Mouse (Mus musculus): Measurements from ENCODE around the gene Dpp9. TPM values are rescaled to one million over a fixed set of nuclear protein-coding genes. Genes with fewer than 3 reads are reported as not detected.

The Dpp9 gene
- total RNA-seq, 2 experiments from 2014 or later = 34.0 to 43.2 TPM

DNA sequence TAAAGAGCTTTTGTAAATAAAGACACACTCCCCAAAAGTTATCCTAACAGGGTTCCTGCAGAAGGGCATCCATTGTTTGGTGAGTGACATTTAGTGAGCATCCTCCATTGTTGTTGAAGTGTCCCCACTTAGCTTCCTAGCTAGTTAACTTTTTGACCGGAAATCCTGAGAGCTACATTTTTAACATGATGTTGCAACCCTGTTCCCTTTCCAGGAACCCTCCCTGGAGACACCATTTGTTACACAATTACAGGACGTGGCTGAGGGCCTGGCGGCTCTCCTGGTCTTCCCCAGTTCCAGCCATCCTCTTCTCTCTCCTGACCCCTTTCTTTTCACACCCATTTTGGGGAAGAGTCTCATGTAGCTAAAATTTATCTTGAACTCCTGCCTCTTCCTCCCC lies 1.1 kb upstream of the Dpp9 start:
- intact Hi-C loops (cut with DNase I) = loop anchor here (2.0 to 5.0 kb wide), 2 partner anchors 35 to 38 kb away; partner anchors contain the start of gene Mydgf
- DNase-seq = peak; percentile 72
- TF ChIP-seq CTCF (IDR thresholded peaks at IDR 0.05) = no peak
- peak overlapping the region; percentile 91 for H3K27ac ChIP-seq
- peak overlapping the region; percentile 79 for H3K4me3 ChIP-seq

DNA sequence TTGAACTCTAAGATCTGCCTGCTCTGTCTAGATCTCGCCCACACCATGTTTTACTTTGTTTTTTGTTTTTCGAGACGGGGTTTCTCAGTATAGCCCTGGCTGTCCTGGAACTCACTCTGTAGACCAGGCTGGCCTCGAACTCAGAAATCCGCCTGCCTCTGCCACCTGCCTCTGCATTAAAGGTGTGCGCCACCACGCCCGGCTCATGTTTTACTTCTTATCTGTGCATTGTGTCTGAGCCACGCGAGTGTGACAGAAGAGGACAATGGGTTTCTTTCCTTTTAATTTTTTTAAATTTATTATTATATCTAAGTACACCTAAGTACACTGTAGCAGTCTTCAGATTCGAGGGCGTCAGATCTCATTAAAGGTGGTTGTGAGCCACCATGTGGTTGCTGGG lies 546 bp upstream of the Dpp9 start:
- intact Hi-C loops (cut with DNase I) = loop anchor here (5.0 kb wide), 1 partner anchor 37 kb away; the partner anchor contains the start of gene Mydgf
- Histone ChIP-seq H3K27ac (peak overlapping the region; percentile 91), H3K4me3 (peak overlapping the region; percentile 79)
- DNase-seq = no peak
- no peak for TF ChIP-seq CTCF (IDR thresholded peaks at IDR 0.05)

DNA sequence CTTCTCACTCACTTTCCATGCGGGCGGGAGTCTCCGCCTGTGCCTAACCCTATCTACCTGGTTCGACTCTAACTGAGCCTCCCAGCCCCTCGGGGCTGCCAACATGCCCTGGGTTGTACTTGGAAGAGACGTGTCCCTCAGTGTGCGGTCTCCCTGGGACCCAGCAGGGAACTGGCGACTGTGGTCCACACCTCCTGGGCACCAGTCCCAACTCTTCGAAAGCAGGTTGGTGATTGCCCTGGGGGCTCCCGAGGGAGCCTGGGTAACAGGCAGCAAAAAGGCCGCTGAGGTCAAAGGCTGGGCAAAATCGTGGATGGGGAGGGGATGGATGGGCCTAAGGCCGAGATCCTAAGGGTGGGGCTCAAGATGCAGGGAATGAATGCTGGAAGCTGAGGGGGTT lies 1.0 kb downstream of the Dpp9 start:
- peak overlapping the region; percentile 91 for H3K27ac ChIP-seq
- intact Hi-C loops (cut with DNase I) = loop anchor here (5.0 kb wide), 1 partner anchor 35 kb away; the partner anchor contains the start of gene Mydgf
- no peak for DNase-seq
- peak overlapping the region; percentile 79 for H3K4me3 ChIP-seq
- no peak for TF ChIP-seq CTCF (IDR thresholded peaks at IDR 0.05)

DNA sequence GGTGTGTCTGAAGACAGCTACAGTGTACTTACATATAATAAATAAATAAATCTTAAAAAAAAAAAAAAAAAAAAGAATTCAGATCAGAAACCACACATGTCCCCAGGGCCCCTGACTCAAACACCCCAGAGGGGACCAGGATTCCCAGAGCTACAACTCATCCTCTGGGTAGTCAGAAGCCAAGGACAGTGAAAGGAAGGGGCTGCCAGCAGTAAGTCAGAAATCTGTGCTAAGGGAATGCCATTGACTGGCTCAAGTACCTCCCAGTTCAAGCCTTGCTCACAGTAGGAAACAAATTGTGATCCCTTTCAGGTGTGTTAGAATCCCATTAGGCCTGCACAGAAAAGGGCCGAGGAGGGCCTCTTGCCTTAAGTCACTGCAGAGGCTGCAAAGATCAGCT lies 4.5 kb downstream of the Dpp9 start:
- Histone ChIP-seq H3K27ac (no peak overlapping the region), H3K4me3 (no peak overlapping the region)
- intact Hi-C loops (cut with DNase I) = no loop called here
- no peak for TF ChIP-seq CTCF (IDR thresholded peaks at IDR 0.05)
- no peak for DNase-seq

DNA sequence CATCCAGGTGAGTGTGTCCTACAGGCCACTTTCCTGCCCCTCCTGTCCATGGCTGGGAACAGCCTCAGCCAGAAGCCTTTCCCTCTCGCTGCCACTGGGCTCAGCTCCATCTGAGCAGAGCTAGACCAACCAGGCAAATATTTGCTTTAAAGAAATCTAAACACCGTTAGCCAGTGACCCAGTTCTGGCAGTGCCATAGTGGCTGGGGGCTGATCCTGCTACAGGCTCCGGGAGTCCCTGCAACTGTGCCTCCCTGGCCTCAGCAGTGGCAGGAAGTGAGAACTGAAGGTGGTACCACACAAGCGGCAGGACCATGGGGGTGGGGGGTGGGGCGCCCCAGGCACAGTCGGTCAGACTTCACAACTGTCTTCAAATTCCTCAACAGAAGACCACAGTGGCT lies 6.0 kb downstream of the Dpp9 start:
- peak overlapping the region; percentile 16; the same call in 1 of the 2 replicates for H3K27ac ChIP-seq
- TF ChIP-seq CTCF (IDR thresholded peaks at IDR 0.05) = no peak
- intact Hi-C loops (cut with DNase I) = no loop called here
- no peak for DNase-seq
- no peak overlapping the region for H3K4me3 ChIP-seq

DNA sequence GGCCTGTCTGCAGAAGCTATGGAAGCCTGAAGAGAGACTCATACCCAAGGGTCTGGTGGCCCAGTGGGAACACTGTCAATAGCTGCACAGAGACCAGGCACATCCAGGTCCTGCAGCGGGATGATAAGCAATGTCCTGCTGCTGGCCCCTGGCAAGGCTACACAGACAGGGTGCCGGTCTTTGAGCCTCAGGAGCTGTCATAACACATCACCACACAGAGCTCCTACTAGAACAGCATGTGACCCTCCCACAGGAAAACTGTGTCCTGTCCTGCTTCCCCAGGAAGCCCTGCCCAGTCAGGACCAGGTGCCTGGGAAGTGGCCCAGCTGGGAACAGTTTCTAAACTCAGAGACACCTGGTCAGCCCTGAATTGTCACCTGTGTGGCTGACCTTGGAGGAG lies 7.6 kb downstream of the Dpp9 start:
- peak overlapping the region; percentile 62 for H3K27ac ChIP-seq

DNA sequence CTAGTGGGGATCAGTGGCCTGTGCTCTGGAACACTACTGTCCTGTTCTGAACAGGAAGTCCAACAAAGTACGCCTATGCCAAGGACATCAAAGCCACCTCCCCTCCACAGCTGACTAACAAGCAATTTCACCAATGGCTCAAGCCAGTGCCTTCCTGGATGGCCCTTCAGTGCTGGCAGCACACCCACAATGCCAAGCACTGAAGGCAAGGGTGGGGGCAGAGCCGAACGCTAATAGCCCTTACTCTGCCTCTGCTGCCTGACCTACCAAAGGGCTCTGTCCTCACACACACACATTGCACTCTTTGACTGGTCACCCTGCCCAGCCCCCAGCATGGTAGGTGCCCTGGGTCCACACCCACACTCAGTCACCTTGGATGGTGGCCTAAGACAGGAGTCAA lies 9.9 kb downstream of the Dpp9 start:
- H3K4me3 ChIP-seq = no peak overlapping the region
- no peak overlapping the region for H3K27ac ChIP-seq
- no peak for TF ChIP-seq CTCF (IDR thresholded peaks at IDR 0.05)
- DNase-seq = no peak
- intact Hi-C loops (cut with DNase I) = no loop called here

More for the DNA sequence above, 7.6 kb downstream of the Dpp9 start:
- peak overlapping the region; percentile 24 for H3K4me3 ChIP-seq
- intact Hi-C loops (cut with DNase I) = no loop called here
- no peak for TF ChIP-seq CTCF (IDR thresholded peaks at IDR 0.05)
- no peak for DNase-seq

DNA sequence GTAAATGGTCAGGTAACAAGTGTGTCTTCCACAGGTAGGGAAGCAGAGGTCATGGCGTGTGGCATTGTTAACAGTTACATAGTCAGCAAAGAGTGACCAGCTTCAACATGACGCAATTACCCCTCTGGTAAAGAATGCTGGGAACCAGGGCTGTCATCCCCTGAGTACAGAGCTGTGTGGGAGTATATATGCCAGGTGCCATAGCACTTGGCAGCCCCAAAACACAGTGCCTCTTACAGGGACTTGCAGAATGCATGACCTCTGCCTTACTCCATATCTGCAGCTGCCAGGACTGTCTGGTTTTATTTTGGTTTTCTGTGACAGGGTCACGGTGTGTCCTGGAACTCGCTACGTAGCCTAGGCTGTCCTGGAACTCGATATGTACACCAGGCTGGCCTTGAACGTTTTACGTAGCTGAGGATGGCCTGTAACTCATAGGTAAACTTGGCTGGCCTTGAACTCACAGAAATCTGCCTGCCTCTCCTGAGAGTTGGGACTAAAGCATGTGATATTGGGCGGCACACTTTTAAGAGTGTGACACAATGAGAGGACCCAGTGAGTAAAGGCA lies 10.7 kb downstream of the Dpp9 start:
- no peak overlapping the region for H3K4me3 ChIP-seq
- no peak for DNase-seq
- intact Hi-C loops (cut with DNase I) = no loop called here
- TF ChIP-seq CTCF (IDR thresholded peaks at IDR 0.05) = no peak
- no peak overlapping the region for H3K27ac ChIP-seq

DNA sequence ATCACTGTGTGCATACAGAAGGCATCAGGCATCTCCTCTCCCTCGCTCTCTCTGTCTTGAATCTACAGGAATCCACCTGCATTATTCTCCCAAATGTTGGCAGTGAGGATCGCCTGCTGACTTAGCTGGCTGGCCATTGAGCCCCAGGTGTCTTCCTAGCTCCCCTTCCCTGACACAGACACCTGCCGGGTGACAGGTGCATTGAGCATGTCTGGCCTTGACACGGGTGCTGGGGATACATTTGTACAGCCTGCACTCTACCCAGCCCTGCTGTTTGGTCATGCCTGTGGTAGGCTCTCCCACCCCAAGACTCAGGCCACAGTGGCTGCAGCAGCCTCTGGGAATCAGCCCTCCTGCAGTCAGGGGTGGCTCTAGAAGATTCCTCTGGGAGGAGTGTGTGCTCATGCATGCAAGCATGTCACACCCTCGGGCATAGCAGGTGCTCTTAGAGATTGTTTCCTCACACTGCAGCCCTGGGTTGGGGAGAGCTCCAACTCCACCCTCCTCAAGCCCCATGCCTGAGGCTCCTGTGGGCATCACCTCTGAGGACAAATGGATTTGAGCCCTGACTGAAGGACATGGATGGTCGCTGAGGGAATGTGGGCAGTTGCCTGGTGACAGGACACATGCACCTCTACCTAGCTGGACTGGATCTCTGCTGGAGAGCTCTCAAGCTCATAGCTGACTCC lies 11.6 kb downstream of the Dpp9 start:
- TF ChIP-seq CTCF (IDR thresholded peaks at IDR 0.05) = no peak
- H3K4me3 ChIP-seq = no peak overlapping the region
- H3K27ac ChIP-seq = no peak overlapping the region
- DNase-seq = no peak
- intact Hi-C loops (cut with DNase I) = no loop called here

DNA sequence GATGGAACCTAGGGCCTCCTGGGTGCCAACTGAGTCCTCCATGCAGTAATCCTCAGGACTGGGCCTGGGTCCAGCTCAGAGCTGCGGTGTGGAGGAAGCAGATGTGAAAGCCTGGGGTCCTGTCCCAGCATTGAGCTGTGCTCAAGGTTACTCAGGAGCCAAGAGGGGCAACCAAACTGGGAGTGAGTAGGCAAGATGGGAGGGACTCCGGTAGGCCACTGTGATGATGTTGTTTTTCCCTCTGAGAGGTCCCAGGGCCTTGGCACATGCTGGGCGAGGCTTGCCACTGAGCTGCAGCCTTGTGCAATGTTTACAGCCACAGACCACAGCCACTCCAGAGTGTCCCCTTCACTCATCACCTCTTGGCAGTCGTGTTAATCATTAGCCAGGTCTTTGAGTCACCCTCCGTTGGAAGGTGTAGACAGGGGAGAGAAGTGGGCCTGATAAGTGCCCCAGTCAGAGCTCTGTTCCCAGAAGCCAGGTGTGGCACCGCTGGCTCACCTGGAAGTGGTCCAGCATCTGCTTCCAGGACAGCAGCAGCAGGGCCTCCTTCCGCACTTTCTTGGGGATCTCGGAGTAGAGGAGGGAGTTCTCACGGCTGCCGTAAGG lies 12.3 kb downstream of the Dpp9 start:
- intact Hi-C loops (cut with DNase I) = no loop called here
- Histone ChIP-seq H3K4me3 (no peak overlapping the region), H3K27ac (no peak overlapping the region)
- peak; percentile 12 for DNase-seq
- no peak for TF ChIP-seq CTCF (IDR thresholded peaks at IDR 0.05)

DNA sequence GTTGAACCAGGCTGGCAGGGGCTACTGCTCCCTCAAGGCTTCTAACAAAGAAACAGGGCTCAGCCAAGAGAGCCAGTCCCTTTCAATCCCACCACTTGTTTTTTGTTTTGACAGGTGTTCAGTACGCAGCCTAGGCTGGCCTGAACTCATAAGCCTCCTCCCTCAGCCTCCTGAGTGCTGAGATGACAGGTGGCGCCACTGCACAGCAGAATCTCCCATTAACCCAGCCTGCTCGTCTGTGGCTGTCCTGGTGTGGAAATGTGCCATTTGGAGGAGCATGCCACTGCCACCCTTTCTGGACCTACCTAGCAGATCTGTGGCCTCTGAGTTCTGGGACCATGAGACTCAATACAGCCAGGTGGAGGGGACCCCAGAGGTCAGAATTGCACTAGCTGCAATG lies 15.0 kb downstream of the Dpp9 start:
- TF ChIP-seq CTCF (IDR thresholded peaks at IDR 0.05) = peak; percentile 27; the same call in 1 of the 2 replicates
- no peak for DNase-seq
- intact Hi-C loops (cut with DNase I) = no loop called here
- Histone ChIP-seq H3K4me3 (no peak overlapping the region), H3K27ac (no peak overlapping the region)

DNA sequence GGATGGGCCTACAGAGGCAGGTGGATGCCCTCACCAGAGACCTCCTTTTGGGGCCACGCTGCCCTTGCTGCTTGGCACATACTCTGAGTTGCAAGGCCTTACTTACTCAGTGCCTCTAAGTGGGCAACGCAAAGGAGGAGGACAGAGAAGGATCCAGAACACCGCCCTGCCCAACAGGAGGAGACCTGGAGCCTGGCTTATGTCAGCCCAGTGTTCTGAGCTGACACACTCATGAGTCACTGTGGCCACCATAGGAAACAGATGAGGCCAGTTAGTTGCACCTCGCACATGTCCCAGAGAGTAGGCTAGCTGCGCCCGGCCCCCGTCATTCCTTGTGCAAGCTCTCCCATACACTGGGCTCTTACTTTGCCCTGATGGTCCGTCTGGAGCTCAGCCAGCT lies 16.2 kb downstream of the Dpp9 start:
- Histone ChIP-seq H3K27ac (no peak overlapping the region), H3K4me3 (no peak overlapping the region)
- no peak for DNase-seq
- intact Hi-C loops (cut with DNase I) = no loop called here
- TF ChIP-seq CTCF (IDR thresholded peaks at IDR 0.05) = no peak

DNA sequence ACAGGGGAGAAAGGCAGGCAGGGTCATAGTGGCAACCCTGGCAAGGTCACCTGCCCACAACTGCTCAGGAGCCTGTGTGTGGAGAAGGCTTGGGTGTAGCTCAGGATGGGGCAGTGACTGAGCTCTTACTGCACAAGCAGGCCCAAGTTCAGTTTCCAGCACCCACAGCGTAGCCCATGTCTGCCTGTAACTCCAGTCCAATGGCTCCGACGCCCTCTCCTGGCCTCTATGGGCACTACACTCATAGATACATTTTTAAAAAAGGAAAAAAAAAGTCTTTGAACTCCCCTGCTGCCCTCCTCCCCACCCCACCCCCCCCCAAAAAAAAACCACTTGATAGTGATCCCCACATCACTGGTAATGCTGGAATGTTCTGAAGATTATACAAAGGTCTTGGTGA lies 17.1 kb downstream of the Dpp9 start:
- intact Hi-C loops (cut with DNase I) = no loop called here
- peak; percentile 23 for TF ChIP-seq CTCF (IDR thresholded peaks at IDR 0.05)
- no peak for DNase-seq
- Histone ChIP-seq H3K27ac (no peak overlapping the region), H3K4me3 (no peak overlapping the region)

Measured in gastrocnemius, adult 2 months (tissue).